Mouse (Mus musculus) liver, embryonic 14.5 days (tissue): ENCODE results near the gene Eif3d. TPM values are rescaled to one million over a fixed set of nuclear protein-coding genes. Genes with fewer than 3 reads are reported as not detected.

Experiments used
- ATAC-seq: fragments of 200-750 bp; cut with Nextera tagmentation; 2 replicates; pipeline ENCODE4 v1.8.0; 2017; ENCODE audit warnings: moderate number of reproducible peaks, mild to moderate bottlenecking, moderate library complexity; ENCODE audit not compliant: insufficient read depth
- DNase-seq, 3 experiments: peaks; one replicate each; pipeline ENCODE4 v3.0.0-alpha.2; 2012 to 2013; ENCODE audit warnings: low read depth in 3 of 3, low spot score in 3 of 3
- H3K27ac ChIP-seq: fragments of 300-500 bp; sonication (generic); 2 replicates; pipeline ENCODE4 v1.5.1; 2014; ENCODE audit warnings: moderate library complexity, mild to moderate bottlenecking, control low read depth, inconsistent platforms
- H3K27me3 ChIP-seq: fragments of 300-500 bp; sonication (generic); 2 replicates; pipeline ENCODE4 v1.6.1; 2014; ENCODE audit warnings: mild to moderate bottlenecking, low read length, moderate library complexity; ENCODE audit not compliant: control insufficient read depth, insufficient read depth
- H3K36me3 ChIP-seq: fragments of 300-500 bp; sonication (generic); replicated peaks from 2 replicates; pipeline ENCODE4 v1.6.1; 2014; ENCODE audit warnings: low read depth; ENCODE audit not compliant: control insufficient read depth, insufficient read depth
- H3K4me1 ChIP-seq, 2 experiments: fragments of 200-500 bp in 1 of 2; fragments of 300-500 bp in 1 of 2; sonication (generic) in 1 of 2; replicated peaks; 2 replicates each; pipeline ENCODE4 v1.6.1; 2012 to 2014; ENCODE audit warnings: antibody characterized with exemption in 1 of 2, inconsistent platforms in 1 of 2, low read length in 1 of 2; ENCODE audit not compliant: control insufficient read depth in 2 of 2, insufficient read depth in 2 of 2
- H3K4me2 ChIP-seq: fragments of 300-500 bp; sonication (generic); 2 replicates; pipeline ENCODE4 v1.6.1; 2014; ENCODE audit warnings: low read depth, mild to moderate bottlenecking, control low read depth, moderate library complexity
- H3K4me3 ChIP-seq, 2 experiments: fragments of 200-500 bp in 1 of 2; fragments of 300-500 bp in 1 of 2; sonication (generic) in 1 of 2; 2 replicates each; pipeline ENCODE4 v1.5.1; 2012 to 2014; ENCODE audit warnings: low read depth in 2 of 2, low read length in 2 of 2, mild to moderate bottlenecking in 2 of 2, control low read depth in 1 of 2, inconsistent platforms in 1 of 2, moderate library complexity in 1 of 2; ENCODE audit not compliant: insufficient read depth in 1 of 2
- H3K9ac ChIP-seq: fragments of 300-500 bp; sonication (generic); replicated peaks from 2 replicates; pipeline ENCODE4 v1.6.1; 2014; ENCODE audit warnings: mild to moderate bottlenecking, control low read depth, moderate library complexity
- H3K9me3 ChIP-seq: fragments of 300-500 bp; sonication (generic); 2 replicates; pipeline ENCODE4 v1.6.1; 2016; ENCODE audit warnings: low read length, mixed read lengths; ENCODE audit not compliant: control insufficient read depth
- CTCF ChIP-seq: IDR thresholded peaks from 2 replicates; pipeline ENCODE4 v1.5.1; 2016; ENCODE audit warnings: antibody characterized with exemption, low read depth, control low read depth
- EP300 ChIP-seq: IDR thresholded peaks from 2 replicates; pipeline ENCODE4 v1.6.1; 2016; ENCODE audit warnings: antibody characterized with exemption, low read depth
- WGBS: fragments of 180-500 bp; shearing (Covaris S2); extraction: QIAGEN DNeasy Blood & Tissue Kit; methylation state at CpG from one replicate; pipeline ENCODE4 v1.1.7; 2014; ENCODE audit not compliant: insufficient replicate concordance; 5-methylcytosine and 5-hydroxymethylcytosine counted together
- polyA plus RNA-seq, 2 experiments: library from polyadenylated mRNA; depleted of rRNA in 1 of 2; stranded (reverse) in 1 of 2; unstranded in 1 of 2; fragments of >200 nt; fragmentation: Nextera tagmentation in 1 of 2; extraction: Ambion mirVana in 1 of 2; gene quantifications; 2 replicates each; pipeline versions ENCODE4 v1.2.1 to v1.2.3; 2012 to 2014

The Eif3d gene
- polyA plus RNA-seq, 2 experiments = 129 to 143 TPM

GRCm38 (mm10) chr15:77926921-77927320 is 43.7 kb downstream of the Eif3d start:
- Histone ChIP-seq H3K4me1 (peaks cover 30 to 40% of the 10 kb centered on the region in 2 experiments), H3K9ac (no peak overlapping the region), H3K36me3 (peaks cover 40% of the 10 kb centered on the region), H3K27me3 (no peaks in the 10 kb centered on the region), H3K4me2 (peak overlapping the region; percentile 86), H3K9me3 (no peaks in the 10 kb centered on the region), H3K4me3 (peak overlapping the region; percentile 14 to 75; a peak in 2 of 4 replicates), H3K27ac (peak overlapping the region; percentile 30; the same call in 1 of the 2 replicates)
- WGBS = 71% methylated on average over 5 of the region's 5 CpGs
- TF ChIP-seq EP300 = no peak
- ATAC-seq (no peak), DNase-seq (no peak)

GRCm38 (mm10) chr15:77925195-77925594 is 45.4 kb downstream of the Eif3d start:
- ATAC-seq (no peak), DNase-seq (no peak)
- H3K9ac ChIP-seq = no peak overlapping the region
- 88% methylated on average over 2 of the region's 2 CpGs for WGBS
- TF ChIP-seq CTCF (no peak), EP300 (no peak)
- no peak overlapping the region for H3K4me2 ChIP-seq
- H3K4me1 ChIP-seq = peaks cover 16 to 25% of the 10 kb centered on the region in 2 experiments
- H3K27ac ChIP-seq = no peak overlapping the region
- H3K9me3 ChIP-seq = no peaks in the 10 kb centered on the region
- H3K36me3 ChIP-seq = peaks cover 52% of the 10 kb centered on the region
- no peak overlapping the region for H3K4me3 ChIP-seq
- no peaks in the 10 kb centered on the region for H3K27me3 ChIP-seq

- H3K27ac ChIP-seq = no peak overlapping the region
- peaks cover 61% of the 10 kb centered on the region for H3K36me3 ChIP-seq
- H3K27me3 ChIP-seq = no peaks in the 10 kb centered on the region
- 66% methylated on average over 9 of the region's 9 CpGs for WGBS
- no peak overlapping the region for H3K4me3 ChIP-seq
- ATAC-seq (no peak), DNase-seq (no peak)
- H3K9me3 ChIP-seq = no peaks in the 10 kb centered on the region
- H3K9ac ChIP-seq = no peak overlapping the region
- TF ChIP-seq CTCF = peak; percentile 48
- no peak for TF ChIP-seq EP300
- peaks cover 11 to 15% of the 10 kb centered on the region in 2 experiments for H3K4me1 ChIP-seq
- H3K4me2 ChIP-seq = no peak overlapping the region
These were observed 47.2 kb downstream of the Eif3d start for GRCm38 (mm10) chr15:77923267-77924035.

GRCm38 (mm10) chr15:77922710-77923109 is 47.9 kb downstream of the Eif3d start:
- no peaks in the 10 kb centered on the region for H3K9me3 ChIP-seq
- TF ChIP-seq CTCF (no peak), EP300 (no peak)
- H3K27me3 ChIP-seq = no peaks in the 10 kb centered on the region
- H3K4me3 ChIP-seq = no peak overlapping the region
- H3K27ac ChIP-seq = no peak overlapping the region
- WGBS = 79% methylated on average over 9 of the region's 9 CpGs
- peak; percentile 41; the same call in 1 of the 2 replicates for ATAC-seq
- H3K9ac ChIP-seq = no peak overlapping the region
- no peak overlapping the region for H3K4me2 ChIP-seq
- peak in 1 of 3 experiments; percentile 18 for DNase-seq
- H3K4me1 ChIP-seq = peaks cover 8 to 11% of the 10 kb centered on the region in 2 experiments
- peaks cover 63% of the 10 kb centered on the region for H3K36me3 ChIP-seq

GRCm38 (mm10) chr15:77921636-77922035 is 49.0 kb downstream of the Eif3d start:
- no peak overlapping the region for H3K9ac ChIP-seq

More at GRCm38 (mm10) chr15:77921636-77922035, 49.0 kb downstream of the Eif3d start:
- H3K4me3 ChIP-seq = no peak overlapping the region
- ATAC-seq (no peak), DNase-seq (no peak)
- WGBS = 76% methylated on average over 6 of the region's 6 CpGs
- no peak overlapping the region for H3K27ac ChIP-seq
- H3K4me1 ChIP-seq = peaks cover 0 to 2% of the 10 kb centered on the region in 2 experiments; a peak in 1 of 4 replicates
- peaks cover 56% of the 10 kb centered on the region for H3K36me3 ChIP-seq
- H3K9me3 ChIP-seq = no peaks in the 10 kb centered on the region
- no peaks in the 10 kb centered on the region for H3K27me3 ChIP-seq
- TF ChIP-seq CTCF (no peak), EP300 (no peak)
- H3K4me2 ChIP-seq = no peak overlapping the region
